Mouse (Mus musculus) ovary, adult 18-20 months (tissue): ENCODE data around the gene Csf2ra.
A peak's percentile ranks its signal among the peaks of the same experiment; 100 is the strongest.
"Not testable (repeated sequence)": the region's sequence is repeated elsewhere in the genome, so short reads cannot be mapped to it uniquely, and the experiment has no call there.

ENCODE experiments used
- DNase-seq: peaks from one replicate; pipeline ENCODE4 v3.0.0; 2022; ENCODE audit warnings: low spot score, mixed read lengths

Gene Csf2ra

GRCm38 (mm10) chr19:61224678-61225525 is 3.3 kb downstream of the Csf2ra start:
- no peak for DNase-seq

- DNase-seq: no peak
Measured at GRCm38 (mm10) chr19:61223706-61224328, 4.4 kb downstream of the Csf2ra start.

GRCm38 (mm10) chr19:61207506-61207905 is 20.7 kb downstream of the Csf2ra start:
- not testable (repeated sequence) for DNase-seq

GRCm38 (mm10) chr19:61199836-61200235 is 28.4 kb downstream of the Csf2ra start:
- DNase-seq: no peak

GRCm38 (mm10) chr19:61199316-61199715 is 28.9 kb downstream of the Csf2ra start:
- DNase-seq: peak; percentile 71

GRCm38 (mm10) chr19:61183590-61183989 is 44.6 kb downstream of the Csf2ra start, which contains the start of gene Gm6020:
Gene Gm6020, plus strand, starts transcription at chr19:61183890.
- not testable (repeated sequence) for DNase-seq

- DNase-seq: no peak
Measured at GRCm38 (mm10) chr19:61175756-61176324, 52.4 kb downstream of the Csf2ra start, which contains the start of gene Gm7102. Gene Gm7102, minus strand, starts transcription at chr19:61176309.
